Mouse (Mus musculus) testis, postnatal 14 days (tissue): ENCODE measurements at regions not wholly inside any gene's neighbourhood (a gene's known extent, or its start where the extent isn't known, plus 50 kb on each side); places are given as distances from the start of the nearest gene placed in this dataset.

Source experiments
- DNase-seq: peaks from one replicate; pipeline ENCODE4 v3.0.0; 2021; ENCODE audit warnings: low spot score

DNA sequence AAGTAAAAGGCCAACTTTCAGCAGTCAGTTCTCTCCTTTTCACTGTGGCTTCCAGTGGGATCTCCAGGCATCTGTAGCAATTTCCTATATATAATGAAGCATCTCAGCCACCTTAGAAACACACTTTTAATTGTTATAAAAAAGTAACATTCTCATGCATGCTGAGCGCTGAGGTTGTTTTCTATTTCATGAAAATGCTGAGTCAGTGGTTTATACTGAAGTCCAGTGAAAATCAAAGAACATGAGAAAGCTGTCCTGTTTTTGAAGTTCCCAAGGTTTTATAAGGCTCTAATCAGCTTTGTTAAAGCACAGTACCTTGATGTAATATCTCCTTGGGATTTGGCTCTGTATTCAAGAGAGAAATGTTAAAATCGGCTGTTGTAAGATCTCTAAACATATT lies 1367.2 kb downstream of the Gsdmc2 start:
- DNase-seq: no peak

DNA sequence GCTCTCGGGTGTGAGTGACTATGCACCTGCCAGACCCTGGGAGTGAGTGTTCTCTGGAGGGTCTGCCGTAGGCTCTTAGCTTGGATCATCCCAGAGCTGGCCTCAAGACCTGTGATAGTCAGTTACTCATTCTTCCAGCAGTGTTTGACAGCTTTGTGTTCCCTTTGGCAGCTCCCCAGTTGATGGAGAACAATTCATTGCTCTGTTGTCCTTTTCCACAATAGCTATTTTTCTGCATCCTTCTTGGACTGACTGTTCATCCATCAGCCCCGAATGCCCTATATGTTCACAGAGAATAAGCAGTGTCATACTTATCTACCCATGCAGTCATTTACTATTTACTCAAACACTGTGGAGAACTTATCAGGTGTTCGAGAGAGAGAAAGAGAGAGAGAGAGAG lies 1368.5 kb downstream of the Gsdmc2 start:
- DNase-seq: no peak

DNA sequence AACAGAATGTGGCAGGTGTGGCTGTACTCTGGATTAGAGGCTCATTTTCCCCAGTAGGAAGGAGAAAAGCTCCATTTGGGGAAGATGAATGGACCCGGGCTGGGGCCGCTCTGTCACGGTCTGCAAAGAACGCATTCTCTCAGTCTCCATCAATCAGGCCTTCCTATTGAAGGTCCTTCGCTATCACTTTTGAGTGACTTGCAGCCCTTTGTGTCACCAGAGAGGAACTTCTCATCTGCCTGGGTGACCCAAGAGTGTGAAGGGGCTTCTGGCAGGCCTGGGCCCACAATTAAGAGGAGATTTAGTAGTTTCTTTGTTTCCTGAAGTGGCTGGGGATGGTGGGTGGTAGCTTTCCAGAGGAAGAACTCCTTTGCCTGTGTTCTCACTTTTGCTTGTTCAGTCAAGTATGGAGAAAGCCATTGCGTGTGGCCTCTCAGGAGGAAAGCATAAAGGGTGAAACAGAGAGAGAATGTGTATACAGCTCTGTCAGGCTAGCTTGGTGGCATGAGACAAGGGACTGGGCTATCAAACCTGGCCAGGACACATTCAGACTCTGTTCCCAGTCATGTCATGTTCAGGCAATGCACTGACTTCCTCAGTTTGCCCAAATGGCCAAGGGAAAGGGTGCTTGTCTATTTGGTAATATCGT lies 1374.2 kb downstream of the Gsdmc2 start:
- DNase-seq: no peak

DNA sequence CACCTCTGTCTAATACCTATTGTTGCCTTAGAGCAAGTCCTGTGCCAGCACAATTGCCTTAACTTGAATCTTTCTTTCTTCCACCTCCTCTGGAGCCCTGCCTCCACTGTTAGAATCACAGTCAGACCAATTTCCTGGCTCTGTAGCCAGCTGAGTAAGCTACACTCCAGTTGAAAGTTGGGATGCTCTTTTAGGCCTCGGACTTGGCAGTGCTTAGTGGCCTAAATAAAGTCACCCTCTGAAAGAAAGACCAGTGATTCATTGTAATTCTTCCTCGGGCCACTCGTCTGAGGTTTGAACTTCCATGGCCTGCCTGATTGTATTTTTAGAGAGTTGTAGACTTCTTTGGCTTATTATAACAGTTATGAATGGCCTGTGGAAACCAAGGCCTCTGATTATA lies 1376.9 kb downstream of the Gsdmc2 start:
- no peak for DNase-seq

DNA sequence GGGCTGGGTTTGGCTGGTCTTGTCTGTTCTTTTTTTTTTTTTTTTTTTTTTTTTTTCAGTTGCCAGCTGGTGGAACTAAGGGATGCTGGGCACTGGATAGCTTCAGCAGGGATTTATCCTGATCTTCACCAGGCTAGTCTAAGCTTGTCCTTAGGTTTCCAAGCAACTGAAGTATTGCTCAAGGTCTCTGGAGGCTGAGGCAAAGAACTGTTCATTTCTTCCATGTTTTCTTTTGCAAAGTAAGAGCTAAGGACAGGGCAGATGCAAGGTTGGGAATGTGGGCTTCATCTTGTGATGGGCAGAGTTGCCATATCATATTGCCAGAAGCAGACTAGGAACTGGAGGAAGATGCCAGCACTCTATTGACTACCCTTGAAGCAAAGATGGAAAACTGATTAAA lies 1378.1 kb downstream of the Gsdmc2 start:
- no peak for DNase-seq

DNA sequence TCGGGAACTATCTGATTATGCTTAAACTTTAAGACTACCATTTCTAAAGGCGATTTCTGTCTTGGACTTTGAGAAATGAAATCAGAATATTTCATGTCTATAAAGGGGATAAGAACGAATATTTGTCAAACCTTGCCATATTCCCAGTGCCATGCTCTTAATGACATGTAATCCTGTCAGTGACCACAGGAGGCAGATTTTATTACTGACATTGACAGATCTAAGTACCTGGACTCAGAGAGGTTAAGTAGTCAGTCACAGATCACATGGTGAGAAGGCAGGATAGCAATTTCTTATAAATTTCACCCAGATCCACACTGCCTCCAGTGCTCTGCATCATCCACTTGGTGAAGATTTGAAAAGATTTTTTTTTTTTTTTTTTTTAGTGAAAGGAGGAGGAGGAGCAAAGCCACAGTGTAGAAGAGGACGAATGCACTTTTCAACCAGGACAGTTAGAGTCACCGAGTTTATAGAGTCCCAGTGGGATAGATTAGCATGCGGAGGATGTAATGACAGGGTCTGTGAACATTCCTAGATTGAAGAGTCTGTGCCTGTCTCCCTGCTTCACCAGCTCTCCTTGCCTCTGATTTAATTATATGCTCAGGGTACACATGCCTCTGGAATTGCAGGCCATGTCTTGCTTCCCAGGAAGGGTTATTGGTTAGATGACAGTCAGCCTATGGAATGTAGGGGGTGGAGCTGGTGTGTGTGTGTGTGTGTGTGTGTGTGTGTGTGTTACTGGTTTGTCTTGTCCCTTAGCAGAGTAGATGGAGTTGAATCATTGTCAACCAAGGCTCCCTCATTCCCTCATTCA lies 1379.7 kb downstream of the Gsdmc2 start:
- no peak for DNase-seq

DNA sequence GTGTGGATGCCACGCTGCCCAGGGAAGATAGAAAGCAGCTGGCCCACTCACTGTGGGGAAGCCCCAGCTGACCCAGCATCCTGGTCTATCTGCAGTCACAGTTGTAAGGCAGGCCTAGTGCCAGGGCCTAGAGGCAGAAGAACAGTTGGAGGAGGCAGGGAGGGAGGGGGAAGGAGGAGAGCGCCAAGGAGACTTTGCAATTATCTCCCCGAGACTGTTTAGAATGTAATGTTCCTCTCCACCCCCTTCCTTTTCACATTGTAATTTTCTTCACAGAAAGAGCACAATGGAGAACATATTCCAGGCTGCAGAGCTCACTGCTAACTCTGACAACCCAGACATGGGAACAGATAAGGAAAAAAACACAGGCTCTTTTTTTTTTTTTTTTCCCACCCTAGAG lies 1382.3 kb downstream of the Gsdmc2 start:
- peak; percentile 81 for DNase-seq

DNA sequence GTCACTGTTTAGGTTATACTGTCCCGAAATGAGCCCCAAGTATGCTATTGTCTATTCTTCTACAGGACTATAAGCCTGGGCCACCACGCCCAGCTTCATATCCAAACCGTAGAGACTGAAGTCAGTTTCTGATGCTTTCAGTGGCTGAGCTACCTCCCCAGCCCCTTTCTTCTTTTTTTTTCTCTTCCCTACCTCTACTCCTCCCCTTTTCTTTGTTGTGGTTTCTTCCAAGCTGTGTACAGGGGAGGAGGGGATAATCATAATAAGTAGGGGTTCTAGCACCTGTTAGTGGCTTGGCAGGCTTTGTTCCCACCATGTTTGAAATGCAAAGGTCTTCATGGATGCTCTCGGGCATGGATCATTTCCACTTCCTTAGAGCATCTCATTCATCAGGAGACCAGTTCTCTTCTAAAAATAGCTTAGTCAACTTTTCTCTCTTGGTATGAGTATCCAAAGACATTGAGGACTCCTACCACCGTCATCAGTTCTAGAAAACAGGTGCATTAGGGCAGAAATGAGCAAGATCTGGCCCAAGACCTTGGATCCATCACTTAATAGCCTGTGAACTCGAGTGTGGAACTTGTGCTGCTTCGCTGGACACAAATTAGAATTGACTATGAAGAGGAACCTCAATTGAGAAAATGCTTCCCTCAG lies 1383.5 kb downstream of the Gsdmc2 start:
- no peak for DNase-seq

DNA sequence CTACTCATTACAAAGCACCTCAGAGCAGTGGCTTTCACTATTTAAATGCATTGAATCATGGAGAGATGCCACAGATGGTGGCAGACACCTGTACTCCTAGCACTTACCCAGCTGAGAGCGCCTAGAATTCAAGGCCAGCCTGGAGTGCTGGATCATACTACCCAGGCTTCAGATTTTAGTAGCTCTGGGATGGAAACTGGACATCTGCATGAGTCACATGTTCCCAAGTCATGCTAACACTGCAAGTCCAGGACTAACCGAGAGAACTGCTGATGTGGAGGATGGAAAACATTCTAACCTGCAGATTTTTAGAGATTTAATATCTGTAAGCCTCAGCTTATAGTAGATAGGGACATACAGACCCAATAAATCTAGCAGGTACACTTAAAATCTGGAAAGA lies 1384.3 kb downstream of the Gsdmc2 start:
- no peak for DNase-seq

DNA sequence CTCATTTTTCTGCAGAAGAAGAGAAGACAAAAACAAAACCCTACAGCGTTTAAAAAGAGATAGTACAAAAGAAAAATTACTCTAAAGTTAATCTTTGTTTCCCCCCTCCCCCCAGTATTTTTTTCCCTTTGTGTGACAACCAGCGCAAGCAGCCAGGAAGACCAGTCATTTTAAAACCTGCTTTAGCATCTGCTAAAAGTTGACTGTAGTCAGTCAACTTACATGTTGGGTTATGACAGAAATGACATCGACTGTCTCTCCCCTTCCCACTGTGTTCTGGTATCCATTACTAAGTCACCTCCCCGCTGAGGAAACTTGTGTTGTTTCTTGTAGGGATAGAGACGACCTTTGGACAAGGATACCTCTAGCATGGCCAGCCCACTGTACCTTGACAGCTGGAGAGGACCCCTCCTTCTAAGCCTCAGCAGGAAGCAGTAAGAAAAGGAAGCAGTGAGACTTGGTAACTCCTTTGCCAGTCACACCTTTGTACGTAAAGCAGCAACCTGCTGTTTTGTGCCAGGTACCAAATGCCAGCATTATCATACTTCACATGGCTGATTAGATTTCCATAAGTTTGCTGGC lies 1384.9 kb downstream of the Gsdmc2 start:
- no peak for DNase-seq

DNA sequence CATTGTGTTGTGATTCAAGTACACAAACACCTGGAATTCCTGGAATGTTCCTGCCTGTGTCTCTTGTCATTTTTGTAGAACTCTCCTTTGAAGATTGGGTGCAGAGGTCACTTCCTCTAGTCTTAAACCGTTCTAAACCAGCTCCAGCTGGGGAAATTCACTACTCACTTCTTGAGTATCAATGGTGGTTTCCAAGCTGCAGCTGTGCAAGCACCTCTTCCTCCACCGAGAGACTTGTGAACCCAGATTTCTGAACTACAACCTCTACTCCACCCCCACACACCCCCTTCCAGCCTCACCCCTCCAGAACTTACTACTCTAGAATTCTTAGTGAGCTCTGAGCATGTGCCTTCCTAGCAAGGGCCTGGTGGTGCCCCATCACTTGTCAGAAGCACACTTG lies 1387.0 kb downstream of the Gsdmc2 start:
- no peak for DNase-seq

DNA sequence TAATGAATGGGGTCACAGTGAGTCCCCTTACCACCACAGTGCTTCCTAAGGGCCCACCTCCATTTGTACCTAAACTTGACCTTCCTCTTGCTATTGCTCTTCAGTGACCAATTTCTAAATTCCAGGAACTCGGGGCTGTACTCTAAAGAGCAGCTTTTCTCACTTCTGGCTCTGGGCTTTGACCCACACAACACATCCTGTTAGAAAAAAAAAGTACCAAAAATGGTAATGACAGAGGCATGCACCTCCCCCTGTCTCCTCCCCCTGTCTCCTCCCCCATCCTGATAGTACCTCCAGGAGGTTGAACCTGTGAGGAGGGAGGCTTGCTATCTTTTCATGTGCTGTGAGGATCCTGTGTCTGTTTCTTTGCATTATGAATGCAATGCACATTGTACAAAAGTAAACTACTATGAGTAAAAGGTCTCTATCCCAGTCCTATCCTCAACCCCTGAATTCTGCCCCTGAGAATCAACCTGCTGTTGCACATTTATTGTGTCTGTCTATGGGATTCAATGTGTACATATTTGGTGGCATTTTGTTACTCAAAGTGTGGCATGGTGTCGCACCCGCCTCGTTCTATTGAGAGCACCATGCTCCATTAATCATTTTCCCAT lies 1387.8 kb downstream of the Gsdmc2 start:
- DNase-seq: no peak

DNA sequence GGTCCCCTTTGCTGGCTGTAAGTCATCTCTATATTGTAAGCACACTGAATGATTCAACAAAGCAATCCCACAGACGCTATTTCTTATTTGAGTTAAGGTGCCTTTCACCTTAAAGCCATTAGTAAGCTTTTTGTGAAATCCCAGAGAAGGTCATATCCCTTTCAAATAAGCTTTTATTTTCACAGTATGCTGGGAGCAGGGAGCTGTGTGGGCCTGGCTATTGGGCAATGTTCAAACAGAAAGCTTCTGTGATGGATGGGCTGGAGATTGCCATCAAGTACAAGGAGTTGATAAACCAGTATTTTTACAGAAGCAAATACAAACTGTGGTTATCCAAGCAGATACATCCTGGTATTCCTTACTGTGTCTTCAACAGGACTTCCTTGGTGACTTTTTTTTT lies 1389.0 kb downstream of the Gsdmc2 start:
- DNase-seq: no peak

DNA sequence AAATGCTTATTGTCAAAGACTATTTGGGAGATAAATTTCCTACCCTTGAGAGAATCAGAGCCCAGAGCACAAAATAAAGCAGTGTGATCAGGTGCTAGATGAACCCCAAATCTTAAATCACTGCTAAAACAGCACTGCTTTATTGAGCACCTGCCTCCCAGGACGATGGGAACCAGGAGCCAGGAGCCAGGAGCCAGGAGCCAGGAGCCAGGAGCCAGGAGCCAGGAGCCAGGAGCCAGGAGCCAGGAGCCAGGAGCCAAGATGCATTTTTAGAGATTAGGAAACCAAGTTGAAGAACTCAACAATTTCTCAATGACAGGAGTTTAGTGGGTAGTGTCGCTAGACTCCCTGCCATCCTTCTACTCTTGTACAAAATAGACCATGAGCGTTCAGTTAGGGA lies 1396.9 kb downstream of the Gsdmc2 start:
- no peak for DNase-seq

DNA sequence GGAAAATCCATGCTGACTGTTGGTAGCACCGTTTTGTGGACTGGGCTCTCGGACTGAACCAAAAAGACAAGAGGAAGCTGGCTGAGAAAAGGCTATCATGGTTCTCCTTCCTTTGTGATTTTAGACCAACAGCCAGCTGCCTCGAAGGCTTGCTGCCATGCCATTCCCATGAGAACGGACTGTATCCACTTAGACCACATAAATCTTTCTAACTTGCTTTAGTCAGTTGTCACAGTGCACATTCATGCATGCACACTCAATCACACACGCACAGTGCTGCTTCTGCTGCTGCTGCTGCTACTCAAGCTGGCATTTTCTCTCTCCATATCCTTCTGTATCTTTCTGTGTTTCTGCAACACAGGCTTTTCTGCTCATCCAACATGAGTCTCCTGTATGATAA lies 1405.8 kb downstream of the Gsdmc2 start:
- no peak for DNase-seq

DNA sequence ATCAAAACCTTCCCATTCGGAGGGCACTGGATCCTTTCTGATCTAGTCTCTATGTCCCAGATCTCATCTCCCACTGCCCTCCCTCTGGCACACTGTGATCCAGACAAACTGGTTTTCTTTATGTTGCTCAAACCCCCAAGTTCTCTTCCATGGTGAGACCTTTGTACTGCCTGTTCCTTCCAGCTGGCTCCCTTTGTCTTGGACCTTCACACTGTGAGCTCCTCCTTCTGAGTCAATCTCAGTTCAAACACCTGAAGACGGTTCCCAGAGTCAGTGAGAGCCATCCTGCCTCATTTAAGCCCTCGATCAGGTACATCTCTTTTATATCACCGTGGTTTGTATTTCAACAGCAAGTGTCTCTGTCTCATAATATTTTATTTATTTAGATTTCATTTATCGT lies 1408.3 kb downstream of the Gsdmc2 start:
- no peak for DNase-seq

DNA sequence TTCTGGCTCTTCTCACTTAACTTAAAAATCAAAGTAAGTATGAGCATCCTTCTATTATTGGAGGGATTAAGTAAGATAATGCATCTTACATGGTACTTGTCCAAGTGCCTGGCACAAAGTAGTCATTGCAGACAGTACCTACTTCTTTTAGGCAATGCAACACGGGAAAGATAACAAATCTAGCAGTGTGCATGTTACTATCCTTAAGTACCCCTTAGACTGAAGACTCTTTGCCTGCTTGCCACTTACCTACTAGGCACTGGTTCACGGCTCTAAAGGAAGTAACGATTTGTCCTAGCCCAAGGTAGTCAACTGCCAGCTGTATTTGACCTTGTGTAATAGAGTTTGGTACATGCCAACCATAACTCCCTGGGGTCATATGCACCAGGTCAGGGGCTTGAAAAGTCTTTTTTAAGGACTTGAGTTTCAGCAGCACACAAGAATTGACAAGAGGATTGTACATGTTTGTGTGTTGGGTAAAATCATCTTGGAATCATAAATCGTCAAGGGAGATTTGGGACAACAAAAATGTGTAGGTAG lies 1409.8 kb downstream of the Gsdmc2 start:
- DNase-seq: no peak

DNA sequence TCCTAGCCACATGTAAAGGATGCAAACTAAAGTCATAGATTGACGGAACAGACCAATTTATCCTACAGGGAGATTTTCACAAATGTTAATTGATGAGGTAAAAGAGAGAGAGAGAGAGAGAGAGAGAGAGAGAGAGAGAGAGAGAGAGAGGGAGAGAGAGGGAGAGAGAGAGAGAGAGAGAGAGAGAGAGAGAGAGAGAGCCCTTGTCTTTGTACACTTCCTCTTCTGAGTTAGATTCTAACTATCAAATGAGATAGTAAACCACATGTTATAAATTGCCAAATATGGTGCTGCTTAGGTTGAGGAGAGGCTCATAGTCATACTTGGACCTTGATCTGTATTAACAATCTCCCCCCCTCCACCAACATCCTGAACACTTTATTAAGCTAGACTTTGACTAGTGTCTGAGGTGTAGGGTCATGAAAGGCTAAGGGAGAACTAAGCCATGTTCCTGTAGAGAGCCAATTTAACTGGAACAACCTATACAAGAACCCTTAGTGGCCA lies 1412.2 kb downstream of the Gsdmc2 start:
- DNase-seq: no peak

DNA sequence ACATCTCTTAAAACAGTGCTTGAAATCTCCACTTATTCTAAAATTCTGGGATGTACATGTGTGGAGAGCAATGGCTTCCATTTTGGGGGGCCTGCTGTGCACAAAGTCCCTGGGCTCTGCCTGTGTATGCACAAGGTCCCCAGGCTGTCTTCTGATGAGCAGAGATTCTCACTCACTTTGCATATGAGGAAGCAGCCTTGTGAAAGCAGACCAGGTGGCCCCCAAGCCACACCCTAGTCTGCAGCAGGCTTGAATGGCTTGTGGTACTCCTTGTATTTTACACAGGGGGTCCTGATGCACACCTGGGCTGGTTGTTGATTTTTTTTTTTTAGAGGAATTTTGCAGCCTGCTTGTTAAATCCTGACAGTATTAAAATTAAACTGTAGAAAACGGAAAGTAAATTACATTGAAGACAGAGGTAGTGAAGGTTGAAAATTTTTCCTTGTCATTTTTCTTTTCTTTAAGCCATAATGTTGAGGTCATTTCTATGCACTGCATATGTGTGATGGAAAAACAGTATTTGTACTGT lies 1413.8 kb downstream of the Gsdmc2 start:
- no peak for DNase-seq

DNA sequence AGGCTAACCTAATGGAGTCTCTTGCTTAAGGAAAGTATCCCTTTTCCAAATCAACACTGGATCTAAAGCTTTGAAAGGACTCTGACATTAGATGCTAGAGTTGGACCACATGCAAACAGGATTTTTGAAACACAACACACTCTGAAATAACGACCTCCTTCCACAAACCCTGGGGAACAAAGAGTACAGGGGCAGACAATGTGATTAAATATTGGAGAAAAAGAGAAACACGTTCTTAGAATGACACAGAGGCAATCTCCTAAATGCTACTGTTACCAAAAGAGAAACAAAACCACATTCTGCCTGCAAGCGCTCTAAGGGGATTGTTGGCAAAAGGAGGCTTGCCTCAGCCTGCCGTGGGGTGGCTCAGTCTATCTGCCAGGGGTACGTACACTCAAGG lies 1422.0 kb downstream of the Gsdmc2 start:
- no peak for DNase-seq

DNA sequence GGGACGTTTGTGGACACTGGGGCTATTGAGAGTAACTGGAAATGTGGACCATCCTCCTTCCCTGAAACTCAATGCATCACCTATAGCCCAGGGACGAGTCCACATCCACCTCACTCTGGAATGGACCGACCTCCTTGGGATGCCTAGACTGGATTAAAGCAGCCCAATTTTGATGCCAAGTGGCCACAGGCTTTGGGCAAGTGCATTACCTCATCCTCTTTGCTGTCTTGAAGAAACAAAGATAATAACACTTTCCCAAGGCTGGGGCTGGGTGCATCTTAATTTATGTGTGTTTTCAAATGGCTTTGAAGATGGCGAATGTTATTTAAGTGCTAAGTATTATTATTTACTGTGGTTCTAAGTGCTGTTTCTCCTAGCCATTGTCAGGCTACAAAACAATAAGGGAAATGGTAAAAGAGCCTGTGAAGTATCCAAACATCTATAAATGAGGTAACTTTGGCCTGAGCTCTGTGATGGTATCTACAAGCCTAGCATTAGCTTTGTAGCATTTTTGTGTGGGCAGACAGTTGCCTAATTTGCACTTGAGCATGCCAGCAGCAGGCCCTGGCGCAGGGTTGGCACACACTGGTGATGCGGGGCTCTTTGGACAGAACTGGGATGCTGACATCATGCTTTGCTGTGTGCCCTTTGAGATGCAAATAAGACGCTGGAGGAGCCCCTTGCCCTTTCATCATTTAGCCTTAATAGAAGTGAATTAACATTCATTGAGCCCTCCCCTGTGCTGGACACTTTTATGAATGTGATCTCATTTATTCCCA lies 1423.7 kb downstream of the Gsdmc2 start:
- no peak for DNase-seq
